Mouse (Mus musculus) heart, adult 9 months (tissue): ENCODE results near the gene Bhmt.

Source experiments
- DNase-seq, 2 experiments: peaks; one replicate each; pipeline ENCODE4 v3.0.0; 2022; ENCODE audit warnings: low spot score in 2 of 2

The Bhmt gene

GRCm38 (mm10) chr13:93637282-93638245, at the start of gene Bhmt:
Gene Bhmt (minus strand): TSS chr13:93637961.
- DNase-seq = no peak

- no peak for DNase-seq
Measured at GRCm38 (mm10) chr13:93687321-93687720, 49.6 kb upstream of the Bhmt start.

- DNase-seq = no peak
Measured at GRCm38 (mm10) chr13:93685226-93685625, 47.5 kb upstream of the Bhmt start.

DNA sequence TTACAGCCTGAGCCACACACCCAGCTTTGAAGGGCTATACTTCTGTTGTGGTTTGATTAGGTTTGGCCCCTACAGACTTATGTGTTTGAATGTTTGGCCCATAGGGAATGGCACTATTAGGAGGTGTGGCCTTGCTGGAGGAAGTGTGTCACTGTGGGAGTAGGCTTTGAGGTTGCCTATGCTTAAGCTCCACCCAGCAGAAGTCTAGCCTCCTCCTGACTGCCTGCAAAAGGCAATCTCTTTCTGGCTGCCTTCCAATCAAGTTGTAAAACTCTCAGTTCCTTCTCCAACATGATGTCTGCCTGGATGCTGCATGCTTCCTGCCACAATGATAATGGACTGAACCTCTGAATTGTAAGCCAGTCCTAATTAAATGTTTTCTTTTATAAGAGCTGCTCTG, 45.6 kb upstream of the Bhmt start:
- DNase-seq = no peak

DNA sequence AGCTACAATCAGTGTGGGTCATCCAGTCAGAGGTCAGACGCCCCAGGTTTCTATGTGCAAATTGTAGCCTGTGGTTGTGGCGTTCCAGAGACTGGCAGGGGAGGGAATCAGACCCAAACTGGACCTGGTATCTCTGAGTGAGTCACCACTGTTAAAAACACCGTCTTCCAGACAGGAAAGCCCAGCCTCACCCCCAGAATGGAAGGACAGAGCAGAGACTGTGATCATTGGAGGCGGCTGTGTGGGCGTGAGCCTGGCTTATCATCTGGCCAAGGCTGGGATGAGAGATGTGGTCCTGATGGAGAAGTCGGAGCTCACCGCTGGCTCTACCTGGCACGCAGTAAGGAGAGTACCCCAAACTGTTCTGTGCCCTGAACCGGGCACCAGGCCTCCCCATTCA, 39.1 kb upstream of the Bhmt start:
- no peak for DNase-seq

GRCm38 (mm10) chr13:93674131-93674561, 36.4 kb upstream of the Bhmt start, which contains the start of the genes Bhmt2 and Dmgdh:
Gene Bhmt2 (minus strand): TSS chr13:93674302.
Gene Dmgdh (plus strand): TSS chr13:93674433.
- DNase-seq = no peak

- no peak for DNase-seq
Measured at GRCm38 (mm10) chr13:93673296-93673695, 35.5 kb upstream of the Bhmt start.

GRCm38 (mm10) chr13:93672371-93672770, 34.6 kb upstream of the Bhmt start:
- no peak for DNase-seq

DNA sequence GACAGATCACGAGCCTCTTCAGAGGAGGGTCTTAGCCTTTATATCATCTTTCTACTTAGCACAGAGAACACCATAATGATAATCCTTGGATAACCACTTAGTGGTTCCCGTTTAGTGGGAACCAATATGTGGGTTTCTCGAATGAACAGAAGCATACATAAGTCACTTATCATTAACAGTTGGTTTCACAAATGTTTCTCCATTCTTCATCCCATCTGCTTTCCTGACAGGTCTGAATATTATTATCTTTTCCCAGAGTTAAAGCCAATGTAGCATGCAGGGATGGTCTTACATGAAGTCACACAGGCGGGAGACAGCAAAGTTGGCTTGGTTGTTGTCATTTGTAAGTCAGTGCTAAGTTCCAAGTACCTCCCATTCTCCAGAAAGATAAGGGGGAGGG, 29.8 kb upstream of the Bhmt start:
- no peak for DNase-seq

- DNase-seq = no peak
Measured at GRCm38 (mm10) chr13:93657941-93658340, 20.2 kb upstream of the Bhmt start.

DNA sequence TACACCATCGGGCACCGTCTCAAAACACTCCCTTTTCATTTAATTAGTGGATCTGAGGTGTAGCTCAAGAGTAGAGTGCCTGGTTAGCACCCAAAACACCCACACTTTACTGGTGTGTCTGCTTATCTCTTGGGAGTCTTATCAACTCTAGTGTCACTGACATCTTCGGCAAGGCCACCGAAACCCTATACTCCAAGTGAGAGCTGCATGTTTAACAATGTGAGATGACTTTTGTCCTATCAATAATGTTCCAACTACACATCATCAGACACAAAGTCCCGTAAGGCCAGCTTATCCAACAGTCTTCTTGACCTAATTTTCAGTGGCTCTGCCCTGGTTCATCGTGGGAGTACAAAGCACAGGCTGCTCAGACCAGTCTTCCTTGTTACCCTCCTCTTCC, 15.6 kb upstream of the Bhmt start:
- DNase-seq = no peak

- DNase-seq = no peak
Measured at GRCm38 (mm10) chr13:93648387-93649130, 10.8 kb upstream of the Bhmt start.

GRCm38 (mm10) chr13:93639636-93640035, 1.9 kb upstream of the Bhmt start:
- no peak for DNase-seq

DNA sequence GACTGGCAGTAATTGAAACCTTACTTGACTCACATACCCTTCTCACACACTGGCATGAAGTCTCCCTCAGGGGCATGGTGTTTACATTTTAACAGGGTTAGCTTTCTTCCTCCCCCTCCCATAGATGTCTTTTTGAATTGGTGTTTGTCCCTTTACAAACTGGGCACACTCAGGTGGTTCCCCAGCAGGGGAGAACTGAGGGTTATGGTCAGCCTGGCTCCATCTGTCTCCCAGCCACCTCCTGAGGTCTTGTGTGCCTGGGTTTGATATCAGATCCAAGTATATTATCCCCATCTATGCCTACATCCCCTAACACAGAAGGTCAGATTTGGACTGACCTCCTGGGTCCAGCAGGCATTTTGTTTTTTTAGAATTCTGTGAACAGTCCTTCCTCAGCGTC, 1.2 kb downstream of the Bhmt start:
- no peak for DNase-seq

- no peak for DNase-seq
Measured at GRCm38 (mm10) chr13:93632927-93633326, 4.8 kb downstream of the Bhmt start.

GRCm38 (mm10) chr13:93630941-93631705, 6.6 kb downstream of the Bhmt start:
- no peak for DNase-seq

DNA sequence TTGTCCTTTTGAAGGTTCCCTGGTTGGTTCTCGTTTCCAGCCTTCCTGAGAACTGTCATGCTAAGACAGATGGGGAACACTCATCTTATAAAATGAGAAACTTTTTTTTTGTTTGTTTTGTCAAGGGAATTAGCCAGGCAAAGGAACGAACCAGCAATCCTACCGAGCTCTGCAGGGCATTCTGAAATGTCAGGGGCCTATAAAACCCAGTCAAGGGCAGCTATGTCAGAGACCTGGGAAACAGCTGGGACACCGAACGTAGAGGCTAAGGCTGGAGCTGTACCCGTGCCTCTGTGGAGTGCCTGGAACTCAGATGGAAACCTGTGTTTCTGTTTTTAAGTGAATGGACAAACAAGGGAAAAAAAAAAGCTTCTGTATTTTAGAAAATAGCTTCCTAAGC, 8.9 kb downstream of the Bhmt start:
- no peak for DNase-seq

DNA sequence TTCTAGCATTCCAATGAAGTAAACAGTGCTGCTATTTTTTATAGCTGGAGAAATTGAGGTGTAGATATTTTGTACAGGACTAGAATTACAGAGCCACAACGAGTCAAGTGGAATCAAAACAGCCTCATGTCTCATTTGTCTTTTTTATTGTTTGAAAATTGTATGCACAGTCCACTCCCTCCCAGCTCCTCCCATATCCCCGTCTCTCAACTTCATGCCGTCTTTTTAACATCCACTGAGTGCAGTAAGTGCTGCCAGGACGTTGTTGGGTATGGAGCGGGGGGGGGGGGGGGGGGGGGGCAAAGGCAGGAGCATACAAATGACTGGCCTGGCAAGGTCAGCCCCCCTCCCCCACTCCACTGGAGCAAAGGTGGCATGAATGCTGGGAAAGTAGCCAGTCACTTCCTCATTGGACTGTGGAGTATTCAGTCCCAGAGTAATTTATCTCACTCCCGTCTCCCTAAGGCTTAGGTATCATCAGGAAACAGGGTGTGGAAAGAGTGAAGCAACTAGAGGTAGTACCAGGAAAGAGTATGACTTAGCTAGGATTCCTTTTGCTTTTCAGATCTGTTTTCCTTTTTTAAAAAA, 23.3 kb downstream of the Bhmt start:
- DNase-seq = peak; percentile 27 to 38

- no peak for DNase-seq
Measured at GRCm38 (mm10) chr13:93613771-93614170, 24.0 kb downstream of the Bhmt start.

GRCm38 (mm10) chr13:93612660-93613607, 24.8 kb downstream of the Bhmt start:
- peak; percentile 35 to 70 for DNase-seq
